ENCODE assay signal across 10 mouse cellular contexts in genomic region chr7:28901311-28902125, GRCm38 (mm10). TPM values are rescaled to one million over a fixed set of nuclear protein-coding genes. Genes with fewer than 3 reads are reported as not detected.
A peak's percentile ranks its signal among the peaks of the same experiment; 100 is the strongest.
DNase-seq lines count a peak whose midpoint lies in the region; ATAC-seq lines count a peak whose summit lies in the region.
"Had no signal": no experiment of that assay in that cellular context is flagged by ENCODE, and none has a peak within 500 bp of the region (broad histone marks: within the 10 kb centered on the region; RNA-seq: fewer than 3 reads in every experiment).

No protein-coding gene starts in this region.

- H3K4me2 ChIP-seq in midbrain, embryonic 15.5 days, result no peak overlapping the region

- no peak overlapping the region for H3K4me3 ChIP-seq in midbrain, embryonic 15.5 days

- WGBS in midbrain, embryonic 15.5 days, result 91% methylated on average over 13 of the region's 13 CpGs

- no peaks in the 10 kb centered on the region for H3K9me3 ChIP-seq in midbrain, embryonic 15.5 days

- no peak for ATAC-seq in midbrain, embryonic 15.5 days (replicated peaks)

- no peak overlapping the region for H3K27ac ChIP-seq in midbrain, embryonic 15.5 days
- H3K27ac ChIP-seq: macrophage had no signal

- no peak overlapping the region for H3K9ac ChIP-seq in midbrain, embryonic 15.5 days

- DNase-seq in gastrocnemius, postnatal 25 days, result peak; percentile 42
- DNase-seq in gastrocnemius, postnatal 10 days, result no peak
- peak; percentile 53 to 73 for DNase-seq in right cerebral cortex, postnatal 10 days (ENCODE audit: low spot score in 2 of 2)
- no peak for DNase-seq in right cerebral cortex, postnatal 4 days
- DNase-seq in heart, postnatal 14 days, result peak; percentile 61 to 65
- peak; percentile 69 for DNase-seq in telencephalon, adult 2 months (ENCODE audit: low read depth, low spot score)
- DNase-seq in urinary bladder, adult 18-20 months (ENCODE audit: low spot score in 2 of 2), result no peak
- DNase-seq: cerebellum, adult 11 months had no signal

- H3K4me1 ChIP-seq in midbrain, embryonic 15.5 days, result no peaks in the 10 kb centered on the region

- intact Hi-C loops in heart, postnatal 14 days (cut with DNase I), result no loop called here

- peaks cover 79% of the 10 kb centered on the region for H3K36me3 ChIP-seq in midbrain, embryonic 15.5 days (replicated peaks)

- no peaks in the 10 kb centered on the region for H3K27me3 ChIP-seq in midbrain, embryonic 15.5 days (replicated peaks)

RNA-seq across cellular contexts. Expression of gene Capn12, which starts 20.3 kb away (rescaled TPM):
- total RNA-seq in gastrocnemius, postnatal 25 days (2021), result under 1 TPM in 1 of 2 experiments, not detected in 1; 0.10 TPM
- under 1 TPM; 0.23 to 0.27 TPM for total RNA-seq in gastrocnemius, postnatal 10 days (2021)
- under 1 TPM; 0.27 to 0.36 TPM for total RNA-seq in heart, postnatal 14 days (2021)
- 0.33 and 0.52 TPM in 2 replicates for polyA plus RNA-seq in midbrain, embryonic 15.5 days (2015; fragmentation: Nextera tagmentation; extraction: Ambion mirVana)

RNA-seq across cellular contexts. Expression of gene Lgals7, which starts 37.9 kb away (rescaled TPM):
- total RNA-seq in gastrocnemius, postnatal 25 days (2021), result not detected
- under 1 TPM in 1 of 2 experiments, not detected in 1; 0.56 TPM for total RNA-seq in gastrocnemius, postnatal 10 days (2021)
- 1 to 10 TPM; 3.2 to 3.6 TPM for total RNA-seq in heart, postnatal 14 days (2021)
- polyA plus RNA-seq in midbrain, embryonic 15.5 days (2015; fragmentation: Nextera tagmentation; extraction: Ambion mirVana), result 7.8 and 9.2 TPM in 2 replicates
- polyA plus RNA-seq: macrophage had no signal

Comparison
In these comparisons a context has a peak if more than half of its experiments do, and no peak if none do; other contexts are left out.
1. DNase-seq: peak in gastrocnemius, postnatal 25 days (single experiment), right cerebral cortex, postnatal 10 days (2 of 2), heart, postnatal 14 days (2 of 2) and telencephalon, adult 2 months (single experiment); none in gastrocnemius, postnatal 10 days (single experiment), right cerebral cortex, postnatal 4 days (single experiment) and urinary bladder, adult 18-20 months (0 of 2).